Mouse (Mus musculus): ENCODE results near the gene Vangl1. TPM values are rescaled to one million over a fixed set of nuclear protein-coding genes. Genes with fewer than 3 reads are reported as not detected.

Gene Vangl1
- polyA plus RNA-seq, 2 experiments from 2014 or later: 0.08 to 0.47 TPM

GRCm38 (mm10) chr3:102140606-102141005 is 63.9 kb downstream of the Vangl1 start:
- ATAC-seq: no peak

GRCm38 (mm10) chr3:102138899-102139298 is 65.6 kb downstream of the Vangl1 start:
- ATAC-seq: no peak

DNA sequence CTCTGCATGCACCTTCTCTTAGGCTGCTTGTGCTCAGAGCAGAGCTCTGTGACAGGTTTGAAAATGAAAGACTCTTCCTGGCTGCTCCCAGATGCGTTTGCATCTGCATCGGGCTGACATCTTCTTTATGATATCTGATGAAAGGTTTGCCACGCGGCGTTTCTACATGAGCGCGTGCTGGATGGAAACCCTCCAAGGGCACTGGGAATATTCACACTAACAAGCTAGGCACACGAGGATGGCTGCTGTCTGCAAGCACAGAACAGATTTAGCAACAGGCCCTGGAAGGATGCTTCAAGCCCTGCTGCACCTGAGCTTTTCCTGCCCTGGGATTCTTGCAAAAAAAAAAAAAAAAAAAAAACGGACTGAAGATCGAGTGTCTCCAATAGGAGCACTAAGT is 67.3 kb downstream of the Vangl1 start:
- no peak for ATAC-seq

- ATAC-seq: no peak
Observed at GRCm38 (mm10) chr3:102135389-102136113, 68.9 kb downstream of the Vangl1 start.

- no peak for ATAC-seq
Observed at GRCm38 (mm10) chr3:102131627-102132324, 72.7 kb downstream of the Vangl1 start.

DNA sequence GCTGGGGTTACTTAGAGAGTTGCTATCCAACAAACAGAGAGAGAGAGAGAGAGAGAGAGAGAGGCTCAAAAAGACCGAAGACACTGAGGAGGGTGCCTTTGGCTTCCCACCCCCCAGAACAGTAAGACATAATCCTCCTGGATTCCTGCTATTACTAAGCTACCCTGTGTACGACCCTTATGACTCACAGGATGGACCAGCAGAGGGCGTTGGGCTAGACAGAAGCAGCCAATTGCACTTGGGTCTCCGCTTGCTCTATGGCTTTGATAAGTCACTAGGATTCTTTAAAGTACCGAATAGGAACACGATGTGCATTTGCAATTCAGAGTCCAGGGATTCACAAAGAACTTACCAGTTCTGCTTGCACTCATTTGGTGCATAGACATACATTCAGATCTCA is 74.0 kb downstream of the Vangl1 start:
- ATAC-seq: no peak

- no peak for ATAC-seq
Observed at GRCm38 (mm10) chr3:102128242-102128641, 76.3 kb downstream of the Vangl1 start.

- no peak for ATAC-seq
Observed at GRCm38 (mm10) chr3:102127114-102127513, 77.4 kb downstream of the Vangl1 start.

GRCm38 (mm10) chr3:102125546-102125945 is 78.9 kb downstream of the Vangl1 start:
- ATAC-seq: no peak

GRCm38 (mm10) chr3:102123654-102124053 is 80.8 kb downstream of the Vangl1 start:
- ATAC-seq: no peak

DNA sequence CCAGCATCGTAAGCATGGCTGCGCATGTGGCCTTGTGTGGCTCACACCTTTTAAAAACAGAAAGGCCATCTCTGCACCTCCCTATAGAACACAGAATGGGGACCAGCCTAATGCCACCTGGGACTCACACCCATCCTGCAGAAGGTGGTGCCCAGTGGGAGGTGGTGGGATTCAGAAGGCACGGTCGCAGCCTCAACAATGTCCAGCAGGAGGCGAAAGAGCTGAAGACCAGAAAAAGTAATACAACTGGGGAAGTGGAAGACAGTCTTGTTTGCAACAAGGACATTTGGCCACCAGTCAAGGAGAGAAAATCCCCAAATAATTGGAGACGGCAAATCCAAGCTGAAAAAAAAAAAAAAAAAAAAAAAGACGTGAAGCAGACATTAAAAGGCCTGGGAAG is 82.4 kb downstream of the Vangl1 start:
- ATAC-seq: no peak

GRCm38 (mm10) chr3:102120947-102121346 is 83.5 kb downstream of the Vangl1 start:
- no peak for ATAC-seq

GRCm38 (mm10) chr3:102111979-102112599 is 92.4 kb downstream of the Vangl1 start:
- no peak for ATAC-seq

DNA sequence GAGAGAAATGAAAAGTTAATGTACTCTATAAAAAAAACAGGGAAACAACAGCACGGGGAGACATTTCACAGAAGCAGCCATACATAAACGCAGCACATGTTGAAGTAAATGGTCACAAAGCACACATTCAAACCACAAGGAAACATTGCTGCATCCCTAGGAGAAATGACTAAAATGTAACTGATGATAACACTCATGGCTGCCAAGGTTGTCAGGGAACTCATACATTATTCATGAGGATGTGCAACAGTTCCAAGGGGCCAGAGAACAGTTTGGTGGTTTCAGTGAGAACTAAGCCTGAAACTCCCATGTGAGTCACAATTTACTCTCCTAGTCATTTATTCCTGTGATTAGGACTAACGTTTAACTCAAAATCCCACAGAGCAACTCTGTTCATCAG is 96.3 kb downstream of the Vangl1 start:
- ATAC-seq: no peak

DNA sequence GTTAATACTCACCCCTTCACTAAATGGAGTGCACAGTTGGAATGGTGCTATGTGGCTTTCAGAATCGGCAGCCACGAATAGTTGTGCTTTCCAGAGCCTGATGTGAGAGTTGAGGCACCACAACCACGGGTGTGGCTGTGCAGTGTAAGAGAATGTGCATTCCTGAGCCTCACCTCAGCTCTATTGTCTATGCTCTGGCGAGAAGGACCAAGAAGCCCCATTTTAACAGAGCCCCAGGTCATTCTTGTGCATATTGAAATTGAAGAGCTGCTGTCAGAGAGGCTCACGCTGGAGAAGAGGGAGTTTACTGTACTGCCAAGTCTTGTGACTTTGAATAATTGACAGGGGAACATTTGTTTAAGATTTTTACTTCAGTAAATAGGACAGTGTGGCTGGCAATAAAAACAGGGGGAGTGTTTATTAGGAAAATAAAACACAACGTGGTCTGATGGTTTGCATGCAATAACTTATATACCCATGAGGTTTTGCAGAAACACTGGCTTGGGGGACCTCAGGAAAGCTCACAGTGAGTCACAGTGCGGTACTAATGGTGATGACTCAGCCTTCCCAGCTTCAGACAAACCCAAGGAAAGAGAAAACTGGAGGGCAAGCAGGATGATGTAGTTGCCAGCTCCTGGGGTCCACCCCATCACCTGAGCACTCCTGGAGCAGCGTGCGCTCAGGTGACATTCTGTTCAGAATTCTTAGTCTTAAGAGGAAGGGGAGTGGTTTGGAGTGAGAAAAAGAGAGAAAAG is 100.5 kb downstream of the Vangl1 start:
- no peak for ATAC-seq

Other genes with a start within 250 kb of the Vangl1 start
- gene Nhlh2, start 194.6 kb downstream of the Vangl1 start, polyA plus RNA-seq (2017; shearing (Covaris generic)): not detected
- not detected for gene Casq2, start 118.3 kb downstream of the Vangl1 start, polyA plus RNA-seq (2017; shearing (Covaris generic))

Data from CD4-positive, CD25-positive, alpha-beta regulatory T cell, adult 4 months (primary cell).